Mouse (Mus musculus): ENCODE measurements around the gene Rpl10a. TPM values are rescaled to one million over a fixed set of nuclear protein-coding genes. Genes with fewer than 3 reads are reported as not detected.
"Not testable (repeated sequence)": the region's sequence is repeated elsewhere in the genome, so short reads cannot be mapped to it uniquely, and the experiment has no call there.

Rpl10a gene
- polyA plus RNA-seq, 1 experiment = 808 TPM

- Histone ChIP-seq H3K27ac (ENCODE audit: insufficient read depth, low read length) (peak overlapping the region; percentile 62), H3K4me3 (replicated peaks; ENCODE audit: insufficient read depth, low read depth, low read length) (peak overlapping the region; percentile 62), H3K27me3 (ENCODE audit: control insufficient read depth, insufficient read depth, low read length) (no peaks in the 10 kb centered on the region), H3K4me1 (ENCODE audit: control insufficient read depth, insufficient read depth, low read length) (peaks cover 8% of the 10 kb centered on the region)
- no peak for DNase-seq
- WGBS = 10% methylated on average over 22 of the region's 22 CpGs
- no peak for TF ChIP-seq CTCF (IDR thresholded peaks at IDR 0.05; ENCODE audit: borderline replicate concordance, insufficient read depth, low read depth, low read length)
- no peak for TF ChIP-seq POLR2A (IDR thresholded peaks at IDR 0.05; ENCODE audit: borderline replicate concordance, insufficient read depth, low read length)
Observed at GRCm38 (mm10) chr17:28327673-28328325, 472 bp upstream of the Rpl10a start.

GRCm38 (mm10) chr17:28328946-28329345, 675 bp downstream of the Rpl10a start:
- no peak for DNase-seq
- Histone ChIP-seq H3K27me3 (ENCODE audit: control insufficient read depth, insufficient read depth, low read length) (no peaks in the 10 kb centered on the region), H3K4me1 (ENCODE audit: control insufficient read depth, insufficient read depth, low read length) (peaks cover 8% of the 10 kb centered on the region), H3K27ac (ENCODE audit: insufficient read depth, low read length) (peak overlapping the region; percentile 23; the same call in 1 of the 2 replicates), H3K4me3 (replicated peaks; ENCODE audit: insufficient read depth, low read depth, low read length) (peak overlapping the region; percentile 56)
- TF ChIP-seq CTCF (IDR thresholded peaks at IDR 0.05; ENCODE audit: borderline replicate concordance, insufficient read depth, low read depth, low read length) (no peak), POLR2A (IDR thresholded peaks at IDR 0.05; ENCODE audit: borderline replicate concordance, insufficient read depth, low read length) (no peak)
- 2% methylated on average over 25 of the region's 25 CpGs for WGBS

- H3K4me1 ChIP-seq (ENCODE audit: control insufficient read depth, insufficient read depth, low read length) = peaks cover 8% of the 10 kb centered on the region
- WGBS = 23% methylated on average over 4 of the region's 4 CpGs
- H3K27ac ChIP-seq (ENCODE audit: insufficient read depth, low read length) = no peak overlapping the region
- TF ChIP-seq POLR2A (IDR thresholded peaks at IDR 0.05; ENCODE audit: borderline replicate concordance, insufficient read depth, low read length) (no peak), CTCF (IDR thresholded peaks at IDR 0.05; ENCODE audit: borderline replicate concordance, insufficient read depth, low read depth, low read length) (no peak)
- DNase-seq = no peak
- no peaks in the 10 kb centered on the region for H3K27me3 ChIP-seq (ENCODE audit: control insufficient read depth, insufficient read depth, low read length)
- H3K4me3 ChIP-seq (replicated peaks; ENCODE audit: insufficient read depth, low read depth, low read length) = peak overlapping the region; percentile 27
Observed at GRCm38 (mm10) chr17:28329503-28330231, 1.4 kb downstream of the Rpl10a start.

- TF ChIP-seq CTCF (IDR thresholded peaks at IDR 0.05; ENCODE audit: borderline replicate concordance, insufficient read depth, low read depth, low read length) = no peak
- no peak for DNase-seq
- Histone ChIP-seq H3K4me3 (replicated peaks; ENCODE audit: insufficient read depth, low read depth, low read length) (no peak overlapping the region), H3K4me1 (ENCODE audit: control insufficient read depth, insufficient read depth, low read length) (peaks cover 8% of the 10 kb centered on the region), H3K27ac (ENCODE audit: insufficient read depth, low read length) (no peak overlapping the region), H3K27me3 (ENCODE audit: control insufficient read depth, insufficient read depth, low read length) (no peaks in the 10 kb centered on the region)
- WGBS = 47% methylated on average over 2 of the region's 2 CpGs
Observed at GRCm38 (mm10) chr17:28330232-28330546, 1.9 kb downstream of the Rpl10a start.

DNA sequence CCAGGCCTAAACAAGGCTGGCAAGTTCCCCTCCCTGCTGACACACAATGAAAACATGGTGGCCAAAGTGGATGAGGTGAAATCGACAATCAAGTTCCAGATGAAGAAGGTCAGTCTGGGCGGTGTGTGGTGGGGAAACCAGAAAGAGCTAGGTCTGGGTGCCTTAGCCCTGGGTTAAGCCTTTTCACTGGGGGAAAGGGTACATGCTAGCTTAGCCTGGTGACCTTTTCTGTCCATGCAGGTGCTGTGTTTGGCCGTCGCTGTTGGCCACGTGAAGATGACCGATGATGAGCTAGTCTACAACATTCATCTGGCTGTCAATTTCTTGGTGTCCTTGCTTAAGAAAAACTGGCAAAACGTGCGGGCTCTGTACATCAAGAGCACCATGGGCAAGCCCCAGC, 2.3 kb downstream of the Rpl10a start:
- 61% methylated on average over 8 of the region's 8 CpGs for WGBS
- not testable (repeated sequence) for H3K27me3 ChIP-seq (ENCODE audit: control insufficient read depth, insufficient read depth, low read length); H3K27ac ChIP-seq (ENCODE audit: insufficient read depth, low read length); DNase-seq; H3K4me1 ChIP-seq (ENCODE audit: control insufficient read depth, insufficient read depth, low read length); H3K4me3 ChIP-seq (replicated peaks; ENCODE audit: insufficient read depth, low read depth, low read length)

GRCm38 (mm10) chr17:28331241-28332112, 3.2 kb downstream of the Rpl10a start:
- H3K27ac ChIP-seq (ENCODE audit: insufficient read depth, low read length) = no peak overlapping the region
- H3K4me1 ChIP-seq (ENCODE audit: control insufficient read depth, insufficient read depth, low read length) = peaks cover 8% of the 10 kb centered on the region
- H3K27me3 ChIP-seq (ENCODE audit: control insufficient read depth, insufficient read depth, low read length) = no peaks in the 10 kb centered on the region
- no peak overlapping the region for H3K4me3 ChIP-seq (replicated peaks; ENCODE audit: insufficient read depth, low read depth, low read length)
- 60% methylated on average over 7 of the region's 7 CpGs for WGBS
- no peak for DNase-seq
- no peak for TF ChIP-seq CTCF (IDR thresholded peaks at IDR 0.05; ENCODE audit: borderline replicate concordance, insufficient read depth, low read depth, low read length)
- TF ChIP-seq POLR2A (IDR thresholded peaks at IDR 0.05; ENCODE audit: borderline replicate concordance, insufficient read depth, low read length) = peak; percentile 2; the same call in 1 of the 2 replicates

DNA sequence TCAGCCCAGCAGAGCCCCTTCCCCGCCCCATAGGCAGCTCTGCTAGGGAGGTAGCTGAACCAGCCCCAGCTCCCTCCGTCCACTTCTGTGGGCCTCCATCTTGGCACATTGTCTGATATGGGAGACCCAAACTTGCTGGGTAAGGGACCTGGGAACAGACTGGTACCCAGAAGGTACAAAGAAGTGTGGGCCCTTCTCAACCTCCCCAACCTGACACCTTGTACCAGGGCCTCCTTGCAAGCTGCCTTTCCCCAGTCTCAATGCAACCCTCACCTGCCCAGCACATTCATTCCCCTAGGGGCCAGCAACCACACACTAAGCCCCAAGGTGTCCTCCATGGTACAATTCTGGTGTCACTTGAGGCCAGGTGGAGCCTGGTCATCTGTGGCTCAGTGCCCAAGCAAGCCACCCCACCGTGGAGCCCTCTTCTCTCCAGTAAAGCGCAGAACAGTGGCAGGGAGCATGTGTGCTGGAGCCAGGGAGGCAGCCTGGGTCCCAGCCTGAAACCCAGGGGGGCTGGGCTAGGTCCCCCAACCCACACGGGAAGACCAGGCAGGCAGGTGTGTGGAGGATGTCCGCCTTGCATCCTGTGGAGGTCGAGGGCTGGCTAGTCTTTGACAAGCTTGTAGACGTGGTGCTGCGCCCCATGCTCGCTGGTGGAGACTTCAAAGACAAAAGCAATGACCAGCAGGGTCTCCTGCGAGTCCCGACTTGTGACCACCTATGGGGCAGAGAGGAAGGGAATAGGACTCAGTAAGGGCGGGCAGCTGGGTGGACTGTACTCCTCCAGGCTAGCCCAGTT, 4.0 kb downstream of the Rpl10a start:
- peaks cover 7% of the 10 kb centered on the region for H3K4me1 ChIP-seq (ENCODE audit: control insufficient read depth, insufficient read depth, low read length)
- WGBS = 44% methylated on average over 13 of the region's 13 CpGs
- no peak for TF ChIP-seq CTCF (IDR thresholded peaks at IDR 0.05; ENCODE audit: borderline replicate concordance, insufficient read depth, low read depth, low read length)
- no peak for TF ChIP-seq POLR2A (IDR thresholded peaks at IDR 0.05; ENCODE audit: borderline replicate concordance, insufficient read depth, low read length)
- no peak overlapping the region for H3K4me3 ChIP-seq (replicated peaks; ENCODE audit: insufficient read depth, low read depth, low read length)
- H3K27me3 ChIP-seq (ENCODE audit: control insufficient read depth, insufficient read depth, low read length) = no peaks in the 10 kb centered on the region
- no peak overlapping the region for H3K27ac ChIP-seq (ENCODE audit: insufficient read depth, low read length)
- DNase-seq = no peak
